Mouse (Mus musculus): ENCODE results near the gene Pgs1. TPM values are rescaled to one million over a fixed set of nuclear protein-coding genes. Genes with fewer than 3 reads are reported as not detected.

Gene Pgs1
- total and polyA plus RNA-seq, 3 experiments: 38.1 to 60.5 (median 50.8) TPM

DNA sequence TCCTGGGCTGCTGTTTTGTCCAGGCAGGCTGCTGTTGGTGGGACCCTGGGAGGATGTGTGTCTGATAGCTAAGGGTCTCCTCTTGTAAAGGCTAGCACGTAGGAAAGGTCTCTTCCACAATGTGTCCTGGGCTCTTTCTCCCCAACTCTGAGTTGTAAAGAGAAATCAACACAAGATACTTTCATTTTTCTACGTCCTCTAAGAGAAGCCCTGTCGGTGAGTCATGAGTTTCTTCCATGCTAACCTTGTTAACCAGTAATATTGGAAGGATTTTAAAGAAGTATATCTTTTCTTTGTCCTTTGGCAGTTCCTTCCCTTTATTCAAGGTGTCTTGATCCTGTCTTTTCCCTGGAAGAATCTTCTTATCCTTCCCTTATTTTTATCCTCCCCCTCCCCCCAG is 9.6 kb downstream of the Pgs1 start:
- H3K27me3 ChIP-seq (replicated peaks): no peaks in the 10 kb centered on the region
- peaks cover 82% of the 10 kb centered on the region for H3K79me2 ChIP-seq (replicated peaks; ENCODE audit: control insufficient read depth, extremely low read depth, insufficient read depth, poor library complexity, severe bottlenecking)
- in situ Hi-C loops (cut with MboI; ENCODE audit: low pct_ligation_motif_present, low pct_unique_long_range_greater_than_20kb, low sequenced_read_pairs) (no loop called here), dilution Hi-C loops (cut with MboI; ENCODE audit: extremely low pct_ligation_motif_present, extremely low pct_unique_long_range_greater_than_20kb, low sequenced_read_pairs) (no loop called here)
- no peak overlapping the region for H3K9ac ChIP-seq (ENCODE audit: insufficient read depth, low read depth)
- no peaks in the 10 kb centered on the region for H3K9me3 ChIP-seq (replicated peaks; ENCODE audit: low read length)
- peaks cover 71 to 94% of the 10 kb centered on the region in 2 experiments for H3K4me1 ChIP-seq (ENCODE audit: control insufficient read depth in 1 of 2, insufficient read depth in 2 of 2)
- no peak overlapping the region for H3K27ac ChIP-seq (ENCODE audit: insufficient read depth, low read depth)
- no peak for DNase-seq (ENCODE audit: extremely low read depth)
- no peak overlapping the region for H3K4me3 ChIP-seq (replicated peaks in 1 of 3; ENCODE audit: low read depth in 2 of 3, low read length in 2 of 3, poor library complexity in 1 of 3)
- peaks cover 19 to 74% of the 10 kb centered on the region in 2 experiments for H3K36me3 ChIP-seq (replicated peaks in 1 of 2; ENCODE audit: control insufficient read depth in 1 of 2, insufficient read depth in 1 of 2, low read length in 1 of 2)
- TF ChIP-seq EP300 (IDR thresholded peaks at IDR 0.05; ENCODE audit: low read length): 0 out of 2 replicates have a peak, but pooled peaks have one; percentile 14
- TF ChIP-seq CHD2 (IDR thresholded peaks at IDR 0.05; ENCODE audit: low read length): no peak
- H3K4me2 ChIP-seq (ENCODE audit: insufficient read depth, low read depth, poor library complexity, severe bottlenecking): no peak overlapping the region

DNA sequence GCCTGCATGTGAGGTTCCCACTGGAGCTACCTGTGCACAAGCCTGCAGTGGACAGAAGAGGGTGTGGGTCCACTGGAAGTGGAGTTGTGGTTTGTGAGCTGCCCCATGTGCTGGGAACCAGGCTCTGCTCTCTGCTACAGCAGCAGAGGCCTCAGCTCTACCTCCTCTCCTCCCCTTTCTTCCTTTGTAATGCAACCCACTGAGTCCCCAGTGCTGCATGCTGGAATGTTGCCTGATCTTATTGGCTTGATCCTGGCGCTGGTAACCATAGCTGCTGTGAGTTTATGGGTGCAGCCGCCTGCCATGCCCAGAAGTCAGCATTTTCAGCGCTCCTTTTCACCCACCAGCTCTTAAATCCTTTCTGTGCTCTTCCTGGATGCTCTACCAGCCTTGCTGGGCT is 10.0 kb downstream of the Pgs1 start:
- H3K79me2 ChIP-seq (replicated peaks; ENCODE audit: control insufficient read depth, extremely low read depth, insufficient read depth, poor library complexity, severe bottlenecking): peaks cover 78% of the 10 kb centered on the region
- no peak overlapping the region for H3K27ac ChIP-seq (ENCODE audit: insufficient read depth, low read depth)
- dilution Hi-C loops (cut with MboI; ENCODE audit: extremely low pct_ligation_motif_present, extremely low pct_unique_long_range_greater_than_20kb, low sequenced_read_pairs) (no loop called here), in situ Hi-C loops (cut with MboI; ENCODE audit: low pct_ligation_motif_present, low pct_unique_long_range_greater_than_20kb, low sequenced_read_pairs) (no loop called here)
- no peak overlapping the region for H3K4me2 ChIP-seq (ENCODE audit: insufficient read depth, low read depth, poor library complexity, severe bottlenecking)
- no peaks in the 10 kb centered on the region for H3K27me3 ChIP-seq (replicated peaks)
- H3K4me1 ChIP-seq (ENCODE audit: control insufficient read depth in 1 of 2, insufficient read depth in 2 of 2): peaks cover 73 to 94% of the 10 kb centered on the region in 2 experiments
- no peak overlapping the region for H3K4me3 ChIP-seq (replicated peaks in 1 of 3; ENCODE audit: low read depth in 2 of 3, low read length in 2 of 3, poor library complexity in 1 of 3)
- DNase-seq (ENCODE audit: extremely low read depth): no peak
- no peaks in the 10 kb centered on the region for H3K9me3 ChIP-seq (replicated peaks; ENCODE audit: low read length)
- H3K36me3 ChIP-seq (replicated peaks in 1 of 2; ENCODE audit: control insufficient read depth in 1 of 2, insufficient read depth in 1 of 2, low read length in 1 of 2): peaks cover 23 to 78% of the 10 kb centered on the region in 2 experiments
- TF ChIP-seq TBP (conservative IDR thresholded peaks at IDR 0.05; ENCODE audit: low read depth, low read length) (no peak), ZMIZ1 (IDR thresholded peaks at IDR 0.05; ENCODE audit: low read depth, low read length) (no peak), PAX5 (IDR thresholded peaks at IDR 0.05; ENCODE audit: low read length) (no peak), KAT2A (IDR thresholded peaks at IDR 0.05; ENCODE audit: insufficient replicate concordance, low read length) (no peak), USF1 (IDR thresholded peaks at IDR 0.05; ENCODE audit: low read depth, low read length) (no peak), POLR2AphosphoS2 (IDR thresholded peaks at IDR 0.05; ENCODE audit: low read depth, low read length) (no peak), MXI1 (IDR thresholded peaks at IDR 0.05; ENCODE audit: low read depth, low read length) (no peak), ELF1 (IDR thresholded peaks at IDR 0.05; ENCODE audit: low read depth, low read length) (no peak), ZC3H11A (IDR thresholded peaks at IDR 0.05; ENCODE audit: low read depth, low read length) (no peak), SMC3 (IDR thresholded peaks at IDR 0.05; ENCODE audit: low read depth, low read length) (no peak), SIN3A (IDR thresholded peaks at IDR 0.05; ENCODE audit: low read length) (no peak), ETS1 (conservative IDR thresholded peaks at IDR 0.05; ENCODE audit: low read depth, low read length) (no peak)
- H3K9ac ChIP-seq (ENCODE audit: insufficient read depth, low read depth): no peak overlapping the region

DNA sequence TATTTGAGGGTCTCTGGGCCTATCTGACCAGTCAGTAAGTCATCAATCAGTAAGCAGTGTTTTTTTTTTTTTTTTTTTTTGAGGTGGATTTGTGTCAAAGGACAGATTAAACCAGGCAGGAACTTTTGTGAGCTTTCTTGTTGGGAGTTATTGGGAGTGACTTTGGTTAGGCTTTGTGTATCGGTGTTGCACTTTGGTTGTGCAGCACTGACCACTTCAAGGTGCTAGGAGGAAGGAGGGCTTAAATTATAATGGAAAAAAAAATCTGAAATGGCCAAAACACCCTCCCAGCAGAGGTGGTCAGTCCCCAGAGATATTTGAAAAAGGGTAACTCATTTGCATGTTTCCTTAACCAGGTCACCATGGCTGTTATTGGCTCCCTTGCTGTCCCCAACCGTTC is 11.0 kb downstream of the Pgs1 start:
- peak overlapping the region; percentile 55; the same call in 1 of the 2 replicates for H3K27ac ChIP-seq (ENCODE audit: insufficient read depth, low read depth)
- no peaks in the 10 kb centered on the region for H3K9me3 ChIP-seq (replicated peaks; ENCODE audit: low read length)
- no peak overlapping the region for H3K4me3 ChIP-seq (replicated peaks in 1 of 3; ENCODE audit: low read depth in 2 of 3, low read length in 2 of 3, poor library complexity in 1 of 3)
- peaks cover 33 to 88% of the 10 kb centered on the region in 2 experiments for H3K36me3 ChIP-seq (replicated peaks in 1 of 2; ENCODE audit: control insufficient read depth in 1 of 2, insufficient read depth in 1 of 2, low read length in 1 of 2)
- H3K4me2 ChIP-seq (ENCODE audit: insufficient read depth, low read depth, poor library complexity, severe bottlenecking): peak overlapping the region; percentile 6; the same call in 1 of the 2 replicates
- H3K79me2 ChIP-seq (replicated peaks; ENCODE audit: control insufficient read depth, extremely low read depth, insufficient read depth, poor library complexity, severe bottlenecking): peaks cover 68% of the 10 kb centered on the region
- no peaks in the 10 kb centered on the region for H3K27me3 ChIP-seq (replicated peaks)
- dilution Hi-C loops (cut with MboI; ENCODE audit: extremely low pct_ligation_motif_present, extremely low pct_unique_long_range_greater_than_20kb, low sequenced_read_pairs) (no loop called here), in situ Hi-C loops (cut with MboI; ENCODE audit: low pct_ligation_motif_present, low pct_unique_long_range_greater_than_20kb, low sequenced_read_pairs) (no loop called here)
- no peak overlapping the region for H3K9ac ChIP-seq (ENCODE audit: insufficient read depth, low read depth)
- no peak for DNase-seq (ENCODE audit: extremely low read depth)
- peaks cover 66 to 87% of the 10 kb centered on the region in 2 experiments for H3K4me1 ChIP-seq (ENCODE audit: control insufficient read depth in 1 of 2, insufficient read depth in 2 of 2)
- 0 out of 2 replicates have a peak, but pooled peaks have one; percentile 34 for TF ChIP-seq KAT2A (IDR thresholded peaks at IDR 0.05; ENCODE audit: insufficient replicate concordance, low read length)
- TF ChIP-seq HCFC1 (IDR thresholded peaks at IDR 0.05; ENCODE audit: low read depth, low read length): no peak
- TF ChIP-seq ZKSCAN1 (IDR thresholded peaks at IDR 0.05; ENCODE audit: borderline replicate concordance, low read depth, low read length): no peak
- TF ChIP-seq ZNF384 (IDR thresholded peaks at IDR 0.05; ENCODE audit: low read depth, low read length): peak; percentile 82
- TF ChIP-seq EP300 (IDR thresholded peaks at IDR 0.05; ENCODE audit: low read length): peak; percentile 53; the same call in 1 of the 2 replicates
- TF ChIP-seq TCF12 (IDR thresholded peaks at IDR 0.05; ENCODE audit: low read depth, low read length): 0 out of 2 replicates have a peak, but pooled peaks have one; percentile 26
